Mouse (Mus musculus): Measurements from ENCODE around the gene Ctdspl. TPM values are rescaled to one million over a fixed set of nuclear protein-coding genes. Genes with fewer than 3 reads are reported as not detected.

Ctdspl gene
- polyA plus RNA-seq, 1 experiment from 2014 or later, result 17.8 TPM

- H3K27ac ChIP-seq (replicated peaks; ENCODE audit: low read depth, low read length), result peak overlapping the region; percentile 61
- peak; percentile 65 for ATAC-seq (ENCODE audit: low read depth)
- H3K4me3 ChIP-seq (ENCODE audit: low read depth, low read length), result no peak overlapping the region
- 52% methylated on average over 17 of the region's 17 CpGs for WGBS
- H3K4me2 ChIP-seq (ENCODE audit: low read depth, low read length), result peak overlapping the region; percentile 28
- H3K4me1 ChIP-seq (ENCODE audit: control insufficient read depth, insufficient read depth, low read length), result peaks cover 29% of the 10 kb centered on the region
- no peaks in the 10 kb centered on the region for H3K27me3 ChIP-seq (replicated peaks; ENCODE audit: control insufficient read depth, insufficient read depth, low read length)
- no peak overlapping the region for H3K9ac ChIP-seq (ENCODE audit: low read depth, low read length)
- no peaks in the 10 kb centered on the region for H3K9me3 ChIP-seq (ENCODE audit: control insufficient read depth, low read length)
- DNase-seq (ENCODE audit: low spot score), result peak; percentile 79
- H3K36me3 ChIP-seq (ENCODE audit: control insufficient read depth, insufficient read depth, low read length), result no peaks in the 10 kb centered on the region
Observed at GRCm38 (mm10) chr9:119002267-119002666, 76.0 kb downstream of the Ctdspl start.

- peak; percentile 32; the same call in 1 of the 2 replicates for ATAC-seq (ENCODE audit: low read depth)
- Histone ChIP-seq H3K27me3 (replicated peaks; ENCODE audit: control insufficient read depth, insufficient read depth, low read length) (no peaks in the 10 kb centered on the region), H3K4me1 (ENCODE audit: control insufficient read depth, insufficient read depth, low read length) (peaks cover 33% of the 10 kb centered on the region), H3K9ac (ENCODE audit: low read depth, low read length) (no peak overlapping the region), H3K36me3 (ENCODE audit: control insufficient read depth, insufficient read depth, low read length) (no peaks in the 10 kb centered on the region), H3K27ac (replicated peaks; ENCODE audit: low read depth, low read length) (0 out of 2 replicates have a peak overlapping the region, but pooled peaks have one; percentile 21), H3K9me3 (ENCODE audit: control insufficient read depth, low read length) (no peaks in the 10 kb centered on the region), H3K4me3 (ENCODE audit: low read depth, low read length) (no peak overlapping the region), H3K4me2 (ENCODE audit: low read depth, low read length) (no peak overlapping the region)
- DNase-seq (ENCODE audit: low spot score), result peak; percentile 44
- 71% methylated on average over 23 of the region's 23 CpGs for WGBS
Observed at GRCm38 (mm10) chr9:119003990-119004702, 77.9 kb downstream of the Ctdspl start.

GRCm38 (mm10) chr9:119004703-119005076 lies 78.4 kb downstream of the Ctdspl start:
- Histone ChIP-seq H3K27ac (replicated peaks; ENCODE audit: low read depth, low read length) (0 out of 2 replicates have a peak overlapping the region, but pooled peaks have one; percentile 21), H3K4me1 (ENCODE audit: control insufficient read depth, insufficient read depth, low read length) (peaks cover 33% of the 10 kb centered on the region)

GRCm38 (mm10) chr9:119005303-119006029 lies 79.2 kb downstream of the Ctdspl start:
- peaks cover 36% of the 10 kb centered on the region for H3K4me1 ChIP-seq (ENCODE audit: control insufficient read depth, insufficient read depth, low read length)
- ATAC-seq (ENCODE audit: low read depth), result no peak

More at GRCm38 (mm10) chr9:119004703-119005076, 78.4 kb downstream of the Ctdspl start:
- Histone ChIP-seq H3K27me3 (replicated peaks; ENCODE audit: control insufficient read depth, insufficient read depth, low read length) (no peaks in the 10 kb centered on the region), H3K4me2 (ENCODE audit: low read depth, low read length) (no peak overlapping the region), H3K4me3 (ENCODE audit: low read depth, low read length) (no peak overlapping the region), H3K36me3 (ENCODE audit: control insufficient read depth, insufficient read depth, low read length) (no peaks in the 10 kb centered on the region), H3K9me3 (ENCODE audit: control insufficient read depth, low read length) (no peaks in the 10 kb centered on the region), H3K9ac (ENCODE audit: low read depth, low read length) (no peak overlapping the region)
- ATAC-seq (ENCODE audit: low read depth), result no peak
- WGBS, result 77% methylated on average over 16 of the region's 16 CpGs
- DNase-seq (ENCODE audit: low spot score), result no peak

GRCm38 (mm10) chr9:119007266-119007665 lies 81.0 kb downstream of the Ctdspl start:
- 67% methylated on average over 10 of the region's 10 CpGs for WGBS
- no peak overlapping the region for H3K9ac ChIP-seq (ENCODE audit: low read depth, low read length)
- no peaks in the 10 kb centered on the region for H3K27me3 ChIP-seq (replicated peaks; ENCODE audit: control insufficient read depth, insufficient read depth, low read length)
- H3K4me2 ChIP-seq (ENCODE audit: low read depth, low read length), result no peak overlapping the region
- ATAC-seq (ENCODE audit: low read depth) (no peak), DNase-seq (ENCODE audit: low spot score) (no peak)
- no peaks in the 10 kb centered on the region for H3K9me3 ChIP-seq (ENCODE audit: control insufficient read depth, low read length)
- peaks cover 26% of the 10 kb centered on the region for H3K4me1 ChIP-seq (ENCODE audit: control insufficient read depth, insufficient read depth, low read length)
- no peak overlapping the region for H3K27ac ChIP-seq (replicated peaks; ENCODE audit: low read depth, low read length)
- peaks cover 13% of the 10 kb centered on the region; the same call in 1 of the 2 replicates for H3K36me3 ChIP-seq (ENCODE audit: control insufficient read depth, insufficient read depth, low read length)
- no peak overlapping the region for H3K4me3 ChIP-seq (ENCODE audit: low read depth, low read length)

More at GRCm38 (mm10) chr9:119005303-119006029, 79.2 kb downstream of the Ctdspl start:
- H3K4me2 ChIP-seq (ENCODE audit: low read depth, low read length), result no peak overlapping the region
- no peaks in the 10 kb centered on the region for H3K36me3 ChIP-seq (ENCODE audit: control insufficient read depth, insufficient read depth, low read length)
- 75% methylated on average over 15 of the region's 15 CpGs for WGBS
- no peaks in the 10 kb centered on the region for H3K27me3 ChIP-seq (replicated peaks; ENCODE audit: control insufficient read depth, insufficient read depth, low read length)
- no peaks in the 10 kb centered on the region for H3K9me3 ChIP-seq (ENCODE audit: control insufficient read depth, low read length)
- H3K27ac ChIP-seq (replicated peaks; ENCODE audit: low read depth, low read length), result no peak overlapping the region
- H3K4me3 ChIP-seq (ENCODE audit: low read depth, low read length), result no peak overlapping the region
- no peak overlapping the region for H3K9ac ChIP-seq (ENCODE audit: low read depth, low read length)
- no peak for DNase-seq (ENCODE audit: low spot score)

- no peaks in the 10 kb centered on the region for H3K27me3 ChIP-seq (replicated peaks; ENCODE audit: control insufficient read depth, insufficient read depth, low read length)
- no peak overlapping the region for H3K27ac ChIP-seq (replicated peaks; ENCODE audit: low read depth, low read length)
- no peak overlapping the region for H3K4me2 ChIP-seq (ENCODE audit: low read depth, low read length)
- H3K9me3 ChIP-seq (ENCODE audit: control insufficient read depth, low read length), result no peaks in the 10 kb centered on the region
- DNase-seq (ENCODE audit: low spot score) (no peak), ATAC-seq (ENCODE audit: low read depth) (no peak)
- H3K4me3 ChIP-seq (ENCODE audit: low read depth, low read length), result no peak overlapping the region
- no peak overlapping the region for H3K9ac ChIP-seq (ENCODE audit: low read depth, low read length)
- WGBS, result 54% methylated on average over 7 of the region's 7 CpGs
- peaks cover 16% of the 10 kb centered on the region for H3K4me1 ChIP-seq (ENCODE audit: control insufficient read depth, insufficient read depth, low read length)
- peaks cover 28% of the 10 kb centered on the region for H3K36me3 ChIP-seq (ENCODE audit: control insufficient read depth, insufficient read depth, low read length)
Observed at GRCm38 (mm10) chr9:119008871-119009270, 82.6 kb downstream of the Ctdspl start.

- peaks cover 7% of the 10 kb centered on the region for H3K4me1 ChIP-seq (ENCODE audit: control insufficient read depth, insufficient read depth, low read length)
- no peak overlapping the region for H3K4me3 ChIP-seq (ENCODE audit: low read depth, low read length)
- H3K36me3 ChIP-seq (ENCODE audit: control insufficient read depth, insufficient read depth, low read length), result peaks cover 41% of the 10 kb centered on the region
- no peak overlapping the region; the same call in 1 of the 2 replicates for H3K4me2 ChIP-seq (ENCODE audit: low read depth, low read length)
- ATAC-seq (ENCODE audit: low read depth) (peak; percentile 86), DNase-seq (ENCODE audit: low spot score) (peak; percentile 78)
- H3K9ac ChIP-seq (ENCODE audit: low read depth, low read length), result peak overlapping the region; percentile 30; the same call in 1 of the 2 replicates
- no peaks in the 10 kb centered on the region for H3K27me3 ChIP-seq (replicated peaks; ENCODE audit: control insufficient read depth, insufficient read depth, low read length)
- WGBS, result 60% methylated on average over 13 of the region's 13 CpGs
- H3K27ac ChIP-seq (replicated peaks; ENCODE audit: low read depth, low read length), result peak overlapping the region; percentile 39
- H3K9me3 ChIP-seq (ENCODE audit: control insufficient read depth, low read length), result no peaks in the 10 kb centered on the region
Observed at GRCm38 (mm10) chr9:119010156-119010710, 84.0 kb downstream of the Ctdspl start.

- no peak overlapping the region for H3K27ac ChIP-seq (replicated peaks; ENCODE audit: low read depth, low read length)
- H3K36me3 ChIP-seq (ENCODE audit: control insufficient read depth, insufficient read depth, low read length), result peaks cover 53% of the 10 kb centered on the region
- no peaks in the 10 kb centered on the region for H3K9me3 ChIP-seq (ENCODE audit: control insufficient read depth, low read length)
Observed at GRCm38 (mm10) chr9:119016785-119017507, 90.7 kb downstream of the Ctdspl start.

More at GRCm38 (mm10) chr9:119016785-119017507, 90.7 kb downstream of the Ctdspl start:
- no peak overlapping the region for H3K4me3 ChIP-seq (ENCODE audit: low read depth, low read length)
- no peak overlapping the region for H3K4me2 ChIP-seq (ENCODE audit: low read depth, low read length)
- ATAC-seq (ENCODE audit: low read depth) (no peak), DNase-seq (ENCODE audit: low spot score) (no peak)
- no peaks in the 10 kb centered on the region for H3K27me3 ChIP-seq (replicated peaks; ENCODE audit: control insufficient read depth, insufficient read depth, low read length)
- H3K4me1 ChIP-seq (ENCODE audit: control insufficient read depth, insufficient read depth, low read length), result 0 out of 2 replicates have a peak, but pooled peaks cover 2% of the 10 kb centered on the region
- 84% methylated on average over 7 of the region's 7 CpGs for WGBS
- H3K9ac ChIP-seq (ENCODE audit: low read depth, low read length), result no peak overlapping the region

All from embryonic facial prominence, embryonic 14.5 days (tissue).